Mouse (Mus musculus) olfactory bulb, adult 2 months (tissue): ENCODE results near the gene Ptpn7. TPM values are rescaled to one million over a fixed set of nuclear protein-coding genes. Genes with fewer than 3 reads are reported as not detected.
A peak's percentile ranks its signal among the peaks of the same experiment; 100 is the strongest.

ENCODE experiments used
- H3K27ac ChIP-seq: fragments of 200-500 bp; 2 replicates; pipeline ENCODE4 v1.5.1; 2012; ENCODE audit warnings: low read depth, low read length; ENCODE audit not compliant: insufficient read depth
- H3K4me1 ChIP-seq: fragments of 200-500 bp; 2 replicates; pipeline ENCODE4 v1.6.1; 2012; ENCODE audit warnings: low read length; ENCODE audit not compliant: control insufficient read depth, insufficient read depth
- H3K4me3 ChIP-seq: fragments of 200-500 bp; 2 replicates; pipeline ENCODE4 v1.5.1; 2012; ENCODE audit warnings: mild to moderate bottlenecking, low read depth, low read length, moderate library complexity; ENCODE audit not compliant: insufficient read depth
- CTCF ChIP-seq: fragments of 200-500 bp; IDR thresholded peaks from 2 replicates; pipeline ENCODE4 v1.5.1; 2012; ENCODE audit warnings: low read depth, mild to moderate bottlenecking, low read length, moderate library complexity; ENCODE audit not compliant: insufficient read depth
- POLR2A ChIP-seq: fragments of 200-500 bp; IDR thresholded peaks from 2 replicates; pipeline ENCODE4 v1.6.1; 2012; ENCODE audit warnings: mild to moderate bottlenecking, low read depth, low read length, moderate library complexity; ENCODE audit not compliant: insufficient read depth
- WGBS: fragments of 180-500 bp; shearing (Covaris S2); methylation state at CpG from one replicate; pipeline ENCODE4 v1.1.7; 2018; 5-methylcytosine and 5-hydroxymethylcytosine counted together
- polyA plus RNA-seq: library from polyadenylated mRNA; stranded (reverse); fragments of >200 nt; gene quantifications from 2 replicates; pipeline ENCODE4 v1.2.4, GENCODE M21; 2012; ENCODE audit warnings: low replicate concordance; ENCODE audit not compliant: missing spikeins, insufficient read depth, insufficient read length

Ptpn7 gene
- polyA plus RNA-seq, 1 experiment = not detected

DNA sequence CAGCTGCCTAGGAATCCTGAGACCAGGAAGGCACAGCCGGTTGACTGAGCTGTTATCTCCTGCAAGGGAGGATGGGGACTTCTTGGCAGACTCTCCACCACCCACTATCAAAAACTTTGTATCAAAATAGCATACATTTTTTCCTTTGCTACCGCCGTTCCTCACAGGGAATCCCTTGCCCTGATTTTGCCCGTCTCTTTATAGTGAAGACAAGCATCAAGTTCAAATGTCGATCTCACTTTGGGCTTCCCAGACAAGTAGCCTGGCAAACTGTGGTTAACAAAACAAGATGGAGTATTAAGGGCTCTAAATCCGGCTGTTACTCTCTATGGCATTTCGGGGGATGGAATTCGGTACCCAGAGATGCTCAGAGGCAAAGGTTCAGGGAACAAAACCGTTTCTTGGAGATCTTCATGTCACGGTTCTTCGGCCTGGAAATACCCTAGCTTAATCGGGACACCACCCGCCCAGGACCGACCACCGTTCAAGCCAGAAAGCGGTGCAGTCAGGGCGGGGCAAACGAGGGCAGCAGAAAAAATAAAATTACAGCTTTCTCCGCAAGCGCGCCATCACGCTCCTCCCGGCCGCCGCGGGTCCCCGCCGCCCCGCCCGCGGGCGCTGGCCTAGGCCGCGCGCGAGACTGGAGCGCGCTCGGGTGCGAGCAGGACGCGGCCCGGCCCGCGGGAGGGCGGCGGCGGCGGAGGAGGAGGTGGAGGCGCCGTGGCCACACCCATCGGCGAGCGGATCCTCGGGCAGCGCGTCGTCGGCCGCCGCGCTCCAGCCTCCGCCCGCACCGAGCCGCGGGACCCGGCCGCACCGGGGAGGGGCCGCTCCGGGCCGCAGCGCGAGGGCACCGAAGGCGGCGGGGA, 13.8 kb downstream of the Ptpn7 start, which contains the start of gene Arl8a:
Gene Arl8a (plus strand): TSS at position 748 of the 869 bp plus-strand sequence.
- peak within 1 kb of the TSS; percentile 91 for H3K4me3 ChIP-seq
- peaks cover 7% of the 10 kb centered on the region for H3K4me1 ChIP-seq
- TF ChIP-seq POLR2A (peak; percentile 84), CTCF (no peak)
- WGBS = 2% methylated on average over 76 of the region's 78 CpGs
- H3K27ac ChIP-seq = peak within 1 kb of the TSS; percentile 99

DNA sequence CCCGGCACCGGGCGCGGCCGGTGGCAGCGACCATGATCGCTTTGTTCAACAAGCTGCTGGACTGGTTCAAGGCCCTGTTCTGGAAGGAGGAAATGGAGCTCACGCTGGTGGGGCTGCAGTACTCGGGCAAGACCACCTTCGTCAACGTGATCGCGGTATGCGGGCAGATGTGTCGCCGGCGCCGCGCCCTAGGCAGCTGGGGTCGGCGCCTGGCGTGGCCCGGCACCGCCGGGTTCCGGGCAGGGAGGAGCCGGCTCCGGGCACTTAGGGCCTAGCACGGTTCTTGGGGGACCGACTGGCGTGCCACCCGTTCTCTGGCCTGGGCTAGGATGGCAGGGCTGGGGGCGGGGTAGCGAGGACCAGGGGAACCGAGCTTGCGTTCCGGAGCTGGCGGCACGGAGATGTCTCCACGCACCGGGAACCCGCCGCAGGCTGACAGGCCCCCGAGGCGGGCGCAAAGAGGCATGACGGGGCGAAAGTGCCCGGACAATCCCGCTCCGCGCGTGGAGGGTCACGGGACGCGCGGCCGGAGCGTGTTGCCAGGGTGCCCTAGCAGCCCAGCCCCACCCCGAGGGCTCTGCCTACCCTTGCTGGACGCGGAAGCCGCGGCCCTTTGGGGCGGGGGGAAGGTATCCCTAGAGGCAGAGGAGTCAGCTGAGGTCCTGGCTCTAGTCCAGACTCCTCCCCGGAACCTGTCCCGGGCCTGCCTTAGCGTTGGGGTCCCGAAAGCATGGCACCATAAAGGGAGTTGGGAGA, 14.6 kb downstream of the Ptpn7 start:
- Histone ChIP-seq H3K4me1 (peaks cover 9% of the 10 kb centered on the region), H3K4me3 (peak overlapping the region; percentile 91), H3K27ac (peak overlapping the region; percentile 92)
- WGBS = under 1% methylated on average over 69 of the region's 69 CpGs
- TF ChIP-seq POLR2A (no peak), CTCF (no peak)

- WGBS = 3% methylated on average over 7 of the region's 7 CpGs
- no peak for TF ChIP-seq CTCF
- no peak for TF ChIP-seq POLR2A
- Histone ChIP-seq H3K27ac (peak overlapping the region; percentile 92; the same call in 1 of the 2 replicates), H3K4me1 (peaks cover 15% of the 10 kb centered on the region), H3K4me3 (peak overlapping the region; percentile 91)
Observed at GRCm38 (mm10) chr1:135147702-135148058, 15.2 kb downstream of the Ptpn7 start.

DNA sequence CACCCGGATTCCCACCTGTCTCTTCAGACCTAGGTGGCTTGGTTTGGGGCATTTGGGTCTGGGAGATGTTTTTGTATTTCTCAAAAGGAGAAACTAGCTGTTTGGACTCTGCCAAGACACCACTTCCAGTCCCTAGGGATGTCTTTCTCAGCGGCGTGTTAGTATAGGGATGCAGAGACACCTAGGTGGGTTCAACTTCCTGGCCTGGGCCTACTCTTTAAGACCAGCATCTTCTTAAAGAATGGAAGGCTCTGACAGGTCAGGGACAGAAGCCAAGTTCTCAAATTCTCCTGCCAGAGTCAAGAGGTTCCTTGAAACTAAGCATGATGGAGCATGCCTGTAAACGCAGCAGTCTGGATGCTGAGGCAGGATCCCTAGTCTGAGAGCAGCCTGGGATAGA, 16.0 kb downstream of the Ptpn7 start:
- Histone ChIP-seq H3K4me3 (peak overlapping the region; percentile 91), H3K27ac (peak overlapping the region; percentile 14; the same call in 1 of the 2 replicates), H3K4me1 (peaks cover 15% of the 10 kb centered on the region)
- 24% methylated on average over 4 of the region's 4 CpGs for WGBS
- no peak for TF ChIP-seq CTCF
- TF ChIP-seq POLR2A = no peak

GRCm38 (mm10) chr1:135148996-135149395, 16.5 kb downstream of the Ptpn7 start:
- H3K27ac ChIP-seq = no peak overlapping the region
- no peak for TF ChIP-seq POLR2A
- no peak for TF ChIP-seq CTCF
- WGBS = 27% methylated on average over 5 of the region's 5 CpGs
- peak overlapping the region; percentile 11; the same call in 1 of the 2 replicates for H3K4me3 ChIP-seq
- H3K4me1 ChIP-seq = peaks cover 18% of the 10 kb centered on the region

- no peak for TF ChIP-seq POLR2A
- H3K27ac ChIP-seq = peak overlapping the region; percentile 57
- no peak overlapping the region for H3K4me3 ChIP-seq
- 26% methylated on average over 13 of the region's 13 CpGs for WGBS
- H3K4me1 ChIP-seq = peaks cover 32% of the 10 kb centered on the region
Observed at GRCm38 (mm10) chr1:135154011-135154410, 21.5 kb downstream of the Ptpn7 start.

- peak overlapping the region; percentile 80 for H3K27ac ChIP-seq
- WGBS = 2% methylated on average over 14 of the region's 14 CpGs
- peaks cover 36% of the 10 kb centered on the region for H3K4me1 ChIP-seq
- H3K4me3 ChIP-seq = peak overlapping the region; percentile 25; the same call in 1 of the 2 replicates
- TF ChIP-seq CTCF (peak; percentile 53; the same call in 1 of the 2 replicates), POLR2A (no peak)
Observed at GRCm38 (mm10) chr1:135154411-135154959, 22.0 kb downstream of the Ptpn7 start.

DNA sequence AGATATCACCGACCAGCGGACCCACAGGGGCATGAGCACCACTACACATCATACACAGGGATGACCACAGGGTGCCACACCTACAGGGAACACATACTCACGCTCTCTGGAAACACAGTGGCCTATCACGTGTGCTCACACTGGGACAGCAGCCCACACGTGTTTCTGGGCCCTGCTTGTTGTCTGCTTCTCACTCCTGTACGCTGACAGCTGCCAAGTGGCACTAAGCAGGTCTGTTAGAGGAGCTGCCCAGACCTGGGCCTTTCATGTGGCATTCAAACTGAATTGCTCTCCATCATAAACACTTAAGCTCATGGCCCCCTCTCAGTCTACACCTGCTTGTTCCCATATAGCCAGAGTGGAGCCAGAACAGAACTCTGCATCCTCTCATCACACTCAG, 23.8 kb downstream of the Ptpn7 start:
- H3K4me3 ChIP-seq = no peak overlapping the region
- no peak overlapping the region for H3K27ac ChIP-seq
- H3K4me1 ChIP-seq = peaks cover 40% of the 10 kb centered on the region
- WGBS = 60% methylated on average over 6 of the region's 6 CpGs
- TF ChIP-seq POLR2A = no peak
- TF ChIP-seq CTCF = no peak

DNA sequence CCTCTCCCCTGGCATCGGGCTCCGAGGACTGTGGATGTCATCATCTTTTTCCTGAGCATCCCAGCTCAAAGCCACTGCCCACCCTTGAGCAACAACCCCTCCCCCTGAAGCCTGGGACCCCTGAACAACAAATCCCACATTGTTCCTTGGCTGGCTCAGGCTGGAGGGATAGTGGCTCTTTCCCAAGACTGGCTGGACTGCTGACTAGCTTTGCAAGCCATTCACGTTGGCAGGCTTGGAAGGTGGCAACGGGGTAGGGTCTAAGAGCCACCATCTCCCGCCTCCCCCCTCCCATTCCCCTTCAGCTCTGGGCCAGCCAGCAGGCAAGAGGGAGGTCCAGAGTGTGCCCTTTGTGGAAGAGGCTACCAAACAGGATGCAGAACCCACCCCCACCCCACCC, 26.1 kb downstream of the Ptpn7 start:
- Histone ChIP-seq H3K4me3 (no peak overlapping the region), H3K27ac (peak overlapping the region; percentile 48), H3K4me1 (peaks cover 32% of the 10 kb centered on the region)
- WGBS = 11% methylated on average over 5 of the region's 5 CpGs
- no peak for TF ChIP-seq POLR2A
- no peak for TF ChIP-seq CTCF

GRCm38 (mm10) chr1:135159074-135159473, 26.6 kb downstream of the Ptpn7 start:
- 20% methylated on average over 7 of the region's 7 CpGs for WGBS
- TF ChIP-seq POLR2A (no peak), CTCF (no peak)
- H3K4me1 ChIP-seq = peaks cover 29% of the 10 kb centered on the region
- H3K4me3 ChIP-seq = no peak overlapping the region
- H3K27ac ChIP-seq = peak overlapping the region; percentile 20; the same call in 1 of the 2 replicates
